Mouse (Mus musculus) gastrocnemius, postnatal 4 days (tissue): ENCODE measurements around the gene Tas2r144. TPM values are rescaled to one million over a fixed set of nuclear protein-coding genes. Genes with fewer than 3 reads are reported as not detected.

ENCODE experiments used
- DNase-seq, 2 experiments: peaks; one replicate each; pipeline ENCODE4 v3.0.0; 2021 to 2022; ENCODE audit warnings: low spot score in 2 of 2, mixed read lengths in 2 of 2
- total RNA-seq, 2 experiments: library from RNA; stranded (reverse); gene quantifications; 2 replicates each; pipeline ENCODE4 v1.2.3; 2021

Gene Tas2r144
- total RNA-seq, 2 experiments from 2014 or later, result not detected

GRCm38 (mm10) chr6:42264626-42265312 is 49.6 kb downstream of the Tas2r144 start, which contains the start of gene Casp2:
Casp2 (plus strand) TSS chr6:42264985.
- DNase-seq, result peak; percentile 94 to 99

Other genes starting within 250 kb of the Tas2r144 start
- not detected for gene Sval3, start 247.2 kb upstream of the Tas2r144 start, total RNA-seq
- not detected for gene Sva, start 176.9 kb upstream of the Tas2r144 start, total RNA-seq
- gene Tas2r139, start 74.4 kb upstream of the Tas2r144 start, total RNA-seq, result not detected
- 1 to 10 TPM; 6.5 to 7.5 TPM for gene Gstk1, start 30.6 kb downstream of the Tas2r144 start, total RNA-seq
- gene Tmem139, start 46.6 kb downstream of the Tas2r144 start, total RNA-seq, result not detected
- gene Casp2, start 49.7 kb downstream of the Tas2r144 start, total RNA-seq, result 10 to 100 TPM; 21.1 to 23.0 TPM
- 10 to 100 TPM; 33.8 to 41.2 TPM for gene Clcn1, start 71.4 kb downstream of the Tas2r144 start, total RNA-seq
- 1 to 10 TPM; 2.2 TPM for gene Fam131b, start 109.3 kb downstream of the Tas2r144 start, total RNA-seq
- 100 to 1,000 TPM; 113 to 128 TPM for gene Zyx, start 134.3 kb downstream of the Tas2r144 start, total RNA-seq
- under 1 TPM; 0.27 to 0.57 TPM for gene Epha1, start 157.9 kb downstream of the Tas2r144 start, total RNA-seq
- gene Tas2r143, start 184.9 kb downstream of the Tas2r144 start, total RNA-seq, result under 1 TPM in 1 of 2 experiments, not detected in 1; 0.54 TPM
- gene Tas2r135, start 190.1 kb downstream of the Tas2r144 start, total RNA-seq, result not detected
- under 1 TPM in 1 of 2 experiments, not detected in 1; 0.39 TPM for gene Tas2r126, start 219.2 kb downstream of the Tas2r144 start, total RNA-seq
- not detected for gene Olfr458, start 249.9 kb downstream of the Tas2r144 start, total RNA-seq